Mouse (Mus musculus) frontal cortex, adult (tissue): ENCODE results near the gene Adamts9.

Experiments
- ATAC-seq: cut with Nextera tagmentation; 2 replicates; pipeline ENCODE4 v1.9.2; 2017; ENCODE audit warnings: mild to moderate bottlenecking, moderate library complexity, mixed read lengths; ENCODE audit not compliant: low TSS enrichment

Gene Adamts9

DNA sequence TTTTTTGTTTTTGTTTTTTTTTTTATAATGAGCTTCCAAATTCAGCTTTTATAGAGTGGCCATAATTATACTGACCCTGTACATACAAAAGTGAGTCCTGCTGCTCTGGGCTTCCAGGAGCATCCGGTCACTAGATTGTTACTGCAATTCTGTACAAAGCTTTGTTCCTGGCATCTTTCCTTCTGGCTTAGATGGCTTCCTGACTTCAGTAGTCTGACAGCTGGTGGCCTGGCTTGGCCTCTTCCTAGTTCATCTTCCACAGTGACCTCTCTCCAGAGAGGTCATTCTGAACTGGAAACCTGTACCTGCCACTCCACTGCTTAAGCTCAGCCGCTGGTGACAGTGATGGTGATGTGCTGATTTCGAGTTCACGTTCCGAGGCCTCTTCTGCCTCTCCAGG, 217.2 kb downstream of the Adamts9 start:
- ATAC-seq = no peak

DNA sequence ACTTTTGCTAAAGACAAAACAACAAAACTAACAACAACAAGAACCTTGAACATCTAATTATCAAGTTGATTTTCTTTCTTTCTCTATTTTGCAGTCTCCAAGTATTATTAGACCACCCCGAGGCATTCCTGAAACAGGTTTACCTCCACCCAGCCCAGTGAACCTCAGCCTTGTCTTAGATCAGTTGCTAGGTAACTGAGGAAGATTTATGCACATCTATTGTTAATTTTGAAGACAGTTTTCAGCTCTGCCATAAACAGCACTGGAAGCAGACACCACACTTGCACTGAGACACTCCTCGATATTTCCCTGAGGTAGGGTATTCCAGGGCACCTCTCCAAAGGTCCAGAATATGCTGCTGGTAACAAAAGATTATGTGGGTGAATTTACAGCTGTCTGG, 218.9 kb downstream of the Adamts9 start:
- no peak for ATAC-seq
